Mouse (Mus musculus): ENCODE measurements around the gene Bmp8a. TPM values are rescaled to one million over a fixed set of nuclear protein-coding genes. Genes with fewer than 3 reads are reported as not detected.
"Not testable (repeated sequence)": the region's sequence is repeated elsewhere in the genome, so short reads cannot be mapped to it uniquely, and the experiment has no call there.

Bmp8a gene
- polyA plus RNA-seq, 1 experiment from 2014 or later, result 0.33 TPM

DNA sequence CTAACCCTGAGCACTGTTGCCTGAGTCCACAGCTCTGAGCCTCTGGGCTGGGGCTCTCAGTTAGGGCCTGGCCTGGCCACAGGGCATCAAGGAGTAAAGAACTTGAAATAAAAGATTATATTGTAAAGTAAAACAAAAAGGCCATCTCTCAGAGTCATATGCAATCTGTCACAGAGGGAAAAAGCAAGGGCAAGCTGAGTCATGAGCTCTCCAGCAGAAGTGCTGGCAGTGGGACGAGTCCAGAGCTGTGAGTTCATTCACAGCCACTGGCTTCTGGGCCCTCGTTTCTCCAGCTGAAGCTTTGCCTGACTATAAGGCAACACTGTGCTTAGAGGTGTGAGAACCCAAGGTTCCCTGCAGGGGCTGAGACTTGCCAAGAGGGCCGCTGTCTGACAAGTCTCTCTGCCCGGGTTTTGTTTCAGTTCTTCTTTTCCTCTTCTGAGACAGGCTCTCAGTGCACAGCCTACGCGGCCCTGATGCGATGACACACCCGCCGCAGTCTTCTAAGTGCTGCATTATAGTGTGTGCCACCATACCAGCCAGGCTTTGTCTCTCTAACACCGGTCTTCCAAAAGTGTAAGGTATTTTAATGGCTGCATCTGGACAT lies 10.3 kb upstream of the Bmp8a start:
- no peak overlapping the region for H3K9ac ChIP-seq
- no peak for ATAC-seq (ENCODE audit: low read depth)
- no peaks in the 10 kb centered on the region for H3K27me3 ChIP-seq
- WGBS, result 89% methylated on average over 10 of the region's 10 CpGs
- no peak overlapping the region for H3K4me3 ChIP-seq
- no peak overlapping the region for H3K4me2 ChIP-seq
- H3K9me3 ChIP-seq, result no peaks in the 10 kb centered on the region
- no peak overlapping the region for H3K27ac ChIP-seq (replicated peaks)
- peaks cover 91% of the 10 kb centered on the region for H3K36me3 ChIP-seq
- H3K4me1 ChIP-seq (replicated peaks), result no peaks in the 10 kb centered on the region

DNA sequence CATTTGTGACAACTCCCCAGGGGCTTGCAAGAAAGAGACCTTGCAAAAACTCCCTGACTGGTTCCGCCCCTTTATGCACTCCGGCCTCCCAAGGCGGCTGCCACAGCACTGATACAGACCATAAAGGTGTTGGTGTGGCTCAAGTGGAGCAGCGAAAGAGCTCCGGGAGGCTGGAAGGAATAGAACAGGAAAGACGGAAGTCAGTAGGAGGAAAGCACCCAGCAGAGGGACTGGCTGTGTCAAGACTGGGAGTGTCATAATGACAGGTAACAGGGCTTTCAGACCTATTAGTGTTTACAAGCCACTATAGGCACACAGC lies 378 bp upstream of the Bmp8a start:
- peaks cover 16% of the 10 kb centered on the region for H3K36me3 ChIP-seq
- no peak overlapping the region for H3K9ac ChIP-seq
- peaks cover 16% of the 10 kb centered on the region for H3K4me1 ChIP-seq (replicated peaks)
- WGBS, result 5% methylated on average over 6 of the region's 6 CpGs
- H3K4me3 ChIP-seq, result peak overlapping the region; percentile 52
- no peaks in the 10 kb centered on the region for H3K9me3 ChIP-seq
- H3K27ac ChIP-seq (replicated peaks), result no peak overlapping the region
- ATAC-seq (ENCODE audit: low read depth), result no peak
- H3K27me3 ChIP-seq, result peaks cover 53% of the 10 kb centered on the region
- H3K4me2 ChIP-seq, result peak overlapping the region; percentile 84

- peaks cover 4% of the 10 kb centered on the region for H3K36me3 ChIP-seq
Observed at GRCm38 (mm10) chr4:123342091-123342641, 886 bp downstream of the Bmp8a start.

GRCm38 (mm10) chr4:123340232-123340631 lies 2.8 kb downstream of the Bmp8a start:
- no peaks in the 10 kb centered on the region for H3K9me3 ChIP-seq
- no peak overlapping the region for H3K4me2 ChIP-seq
- peaks cover 16% of the 10 kb centered on the region for H3K4me1 ChIP-seq (replicated peaks)
- no peak overlapping the region for H3K9ac ChIP-seq
- H3K27ac ChIP-seq (replicated peaks), result no peak overlapping the region
- peaks cover 53% of the 10 kb centered on the region for H3K27me3 ChIP-seq
- WGBS, result 74% methylated on average over 5 of the region's 5 CpGs
- ATAC-seq (ENCODE audit: low read depth), result no peak
- H3K4me3 ChIP-seq, result no peak overlapping the region
- no peaks in the 10 kb centered on the region for H3K36me3 ChIP-seq

More at GRCm38 (mm10) chr4:123342091-123342641, 886 bp downstream of the Bmp8a start:
- Histone ChIP-seq H3K9me3 (no peaks in the 10 kb centered on the region), H3K9ac (peak overlapping the region; percentile 50; the same call in 1 of the 2 replicates), H3K4me3 (peak overlapping the region; percentile 52), H3K4me1 (replicated peaks) (peaks cover 16% of the 10 kb centered on the region), H3K27ac (replicated peaks) (no peak overlapping the region), H3K27me3 (peaks cover 53% of the 10 kb centered on the region), H3K4me2 (peak overlapping the region; percentile 84)
- 3% methylated on average over 43 of the region's 43 CpGs for WGBS
- peak; percentile 38; the same call in 1 of the 2 replicates for ATAC-seq (ENCODE audit: low read depth)

DNA sequence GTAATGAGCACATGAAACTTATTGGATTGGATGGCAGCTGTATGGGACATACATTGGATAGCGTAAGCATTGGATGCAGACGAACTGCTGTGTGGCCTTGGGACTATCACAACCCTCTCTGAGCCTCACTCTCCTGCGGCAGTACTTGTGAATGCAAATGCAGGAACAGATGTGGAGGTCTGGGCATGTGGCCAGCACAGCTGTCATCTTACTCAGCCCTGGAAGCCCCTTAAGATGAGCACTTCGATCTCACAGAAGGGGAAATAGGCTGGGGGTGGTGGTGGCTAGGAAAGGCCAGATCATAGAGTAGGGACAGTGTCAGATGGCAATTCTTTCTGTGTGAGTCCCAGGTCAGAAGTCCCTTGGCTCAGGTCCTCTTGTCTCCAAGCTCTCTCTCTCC lies 5.4 kb downstream of the Bmp8a start:
- H3K9ac ChIP-seq, result no peak overlapping the region
- no peak overlapping the region for H3K4me2 ChIP-seq
- no peak for ATAC-seq (ENCODE audit: low read depth)
- no peak overlapping the region for H3K4me3 ChIP-seq
- no peaks in the 10 kb centered on the region for H3K36me3 ChIP-seq
- H3K27me3 ChIP-seq, result peaks cover 28% of the 10 kb centered on the region
- no peak overlapping the region for H3K27ac ChIP-seq (replicated peaks)
- WGBS, result 70% methylated on average over 4 of the region's 4 CpGs
- no peaks in the 10 kb centered on the region for H3K9me3 ChIP-seq
- H3K4me1 ChIP-seq (replicated peaks), result peaks cover 8% of the 10 kb centered on the region

DNA sequence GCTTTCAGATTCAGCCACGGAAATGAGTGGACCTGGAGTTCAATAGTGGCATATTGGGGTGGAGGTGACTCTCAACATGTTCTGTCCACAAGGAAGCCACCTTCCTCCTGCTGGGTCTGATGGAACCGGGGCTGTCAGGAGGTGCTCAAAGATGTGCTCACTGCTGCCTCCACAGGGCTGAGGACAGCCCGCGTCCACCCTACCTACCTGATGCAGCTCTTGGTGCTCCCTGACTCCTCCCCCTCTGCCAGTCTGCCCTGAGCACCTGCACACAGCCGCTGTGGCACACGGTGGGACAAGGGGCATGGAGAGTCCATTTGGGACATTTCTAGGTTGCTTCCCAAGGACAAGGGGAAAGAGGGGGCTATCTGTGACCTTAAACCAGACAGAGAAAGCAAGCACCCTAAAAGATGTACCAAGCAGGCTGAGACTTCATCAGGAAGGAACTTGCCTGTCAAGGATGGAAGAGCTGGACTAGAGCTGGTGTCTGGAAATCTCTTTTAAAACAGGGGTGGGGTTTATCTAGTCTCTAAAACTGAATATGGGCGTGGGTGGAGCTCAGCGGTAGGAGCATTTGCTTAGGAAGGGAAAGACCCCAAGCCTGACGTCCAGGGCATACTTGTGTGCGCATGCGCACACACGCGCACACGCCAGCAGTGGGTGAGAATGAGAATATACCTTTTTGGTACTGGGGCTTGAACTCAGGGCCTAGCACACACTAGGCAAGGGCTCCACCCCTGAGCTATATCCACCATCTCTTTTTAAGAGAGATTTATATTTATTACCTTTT lies 7.1 kb downstream of the Bmp8a start:
- Histone ChIP-seq H3K27me3 (peaks cover 11% of the 10 kb centered on the region), H3K4me2 (no peak overlapping the region), H3K9ac (no peak overlapping the region), H3K27ac (replicated peaks) (no peak overlapping the region), H3K4me1 (replicated peaks) (no peaks in the 10 kb centered on the region), H3K36me3 (no peaks in the 10 kb centered on the region), H3K9me3 (no peaks in the 10 kb centered on the region), H3K4me3 (no peak overlapping the region)
- no peak for ATAC-seq (ENCODE audit: low read depth)
- WGBS, result 68% methylated on average over 14 of the region's 14 CpGs

- H3K4me2 ChIP-seq; H3K9me3 ChIP-seq; H3K4me1 ChIP-seq (replicated peaks); H3K27ac ChIP-seq (replicated peaks); H3K9ac ChIP-seq; H3K4me3 ChIP-seq; ATAC-seq (ENCODE audit: low read depth); H3K27me3 ChIP-seq; H3K36me3 ChIP-seq: not testable (repeated sequence)
- 73% methylated on average over 10 of the region's 10 CpGs for WGBS
Observed at GRCm38 (mm10) chr4:123335244-123335643, 7.8 kb downstream of the Bmp8a start.

DNA sequence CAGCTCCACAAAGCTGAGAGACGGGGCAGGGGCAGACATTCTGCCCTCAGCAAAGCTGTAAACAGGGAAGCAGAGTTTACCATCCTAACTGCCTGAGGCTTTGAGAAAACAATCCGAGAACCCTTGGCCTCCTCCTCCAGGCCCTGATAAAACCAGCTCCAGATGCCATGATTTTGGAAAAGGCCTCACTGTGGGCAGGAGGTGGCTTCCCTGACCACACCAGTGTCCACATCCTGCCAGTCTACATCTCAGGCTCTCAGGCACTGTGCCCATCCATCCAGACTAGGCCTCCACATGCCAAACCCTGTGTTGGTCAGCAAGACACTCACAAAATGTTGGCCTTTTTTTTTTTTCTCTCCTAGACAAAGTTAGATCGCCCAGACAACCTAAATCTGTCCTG lies 8.9 kb downstream of the Bmp8a start:
- Histone ChIP-seq H3K36me3 (no peaks in the 10 kb centered on the region), H3K4me1 (replicated peaks) (no peaks in the 10 kb centered on the region), H3K9me3 (no peaks in the 10 kb centered on the region), H3K4me2 (no peak overlapping the region), H3K27me3 (no peaks in the 10 kb centered on the region), H3K27ac (replicated peaks) (no peak overlapping the region), H3K4me3 (no peak overlapping the region), H3K9ac (no peak overlapping the region)
- no peak for ATAC-seq (ENCODE audit: low read depth)
- WGBS, result 82% methylated on average over 3 of the region's 3 CpGs

GRCm38 (mm10) chr4:123333151-123333550 lies 9.9 kb downstream of the Bmp8a start:
- Histone ChIP-seq H3K4me3 (no peak overlapping the region), H3K4me2 (no peak overlapping the region), H3K9ac (no peak overlapping the region), H3K36me3 (no peaks in the 10 kb centered on the region), H3K27ac (replicated peaks) (no peak overlapping the region), H3K27me3 (no peaks in the 10 kb centered on the region), H3K9me3 (no peaks in the 10 kb centered on the region), H3K4me1 (replicated peaks) (no peaks in the 10 kb centered on the region)
- 97% methylated on average over 4 of the region's 4 CpGs for WGBS
- no peak for ATAC-seq (ENCODE audit: low read depth)

GRCm38 (mm10) chr4:123331961-123332360 lies 11.1 kb downstream of the Bmp8a start:
- H3K9ac ChIP-seq, result not testable (repeated sequence)
- 85% methylated on average over 1 of the region's 1 CpGs for WGBS

GRCm38 (mm10) chr4:123331326-123331725 lies 11.7 kb downstream of the Bmp8a start:
- Histone ChIP-seq H3K4me1 (replicated peaks) (0 out of 2 replicates have a peak, but pooled peaks cover under 1% of the 10 kb centered on the region), H3K4me2 (no peak overlapping the region), H3K27me3 (no peaks in the 10 kb centered on the region), H3K27ac (replicated peaks) (no peak overlapping the region), H3K9me3 (no peaks in the 10 kb centered on the region), H3K36me3 (no peaks in the 10 kb centered on the region), H3K4me3 (no peak overlapping the region), H3K9ac (no peak overlapping the region)
- WGBS, result 87% methylated on average over 5 of the region's 5 CpGs
- ATAC-seq (ENCODE audit: low read depth), result no peak

More at GRCm38 (mm10) chr4:123331961-123332360, 11.1 kb downstream of the Bmp8a start:
- H3K9me3 ChIP-seq; H3K27me3 ChIP-seq; H3K4me2 ChIP-seq; H3K4me3 ChIP-seq; H3K4me1 ChIP-seq (replicated peaks); H3K36me3 ChIP-seq; ATAC-seq (ENCODE audit: low read depth); H3K27ac ChIP-seq (replicated peaks): not testable (repeated sequence)

GRCm38 (mm10) chr4:123328946-123329345 lies 14.1 kb downstream of the Bmp8a start:
- H3K4me3 ChIP-seq, result no peak overlapping the region
- no peak overlapping the region for H3K27ac ChIP-seq (replicated peaks)
- no peaks in the 10 kb centered on the region for H3K36me3 ChIP-seq
- ATAC-seq (ENCODE audit: low read depth), result no peak
- H3K4me1 ChIP-seq (replicated peaks), result 0 out of 2 replicates have a peak, but pooled peaks cover 4% of the 10 kb centered on the region
- H3K9me3 ChIP-seq, result no peaks in the 10 kb centered on the region
- WGBS, result 66% methylated on average over 6 of the region's 6 CpGs
- no peak overlapping the region for H3K4me2 ChIP-seq
- no peak overlapping the region for H3K9ac ChIP-seq
- H3K27me3 ChIP-seq, result peaks cover 9% of the 10 kb centered on the region

Data from neural tube, embryonic 13.5 days (tissue).